Mouse (Mus musculus) forebrain, postnatal 0 days (tissue): ENCODE data around the gene Car10. TPM values are rescaled to one million over a fixed set of nuclear protein-coding genes. Genes with fewer than 3 reads are reported as not detected.

Source experiments
- ATAC-seq: fragments of 200-750 bp; cut with Nextera tagmentation; 2 replicates; pipeline ENCODE4 v1.8.0; 2017; ENCODE audit warnings: mild to moderate bottlenecking, moderate library complexity
- DNase-seq: peaks from one replicate; pipeline ENCODE4 v3.0.0-alpha.2; 2015
- H3K27ac ChIP-seq: fragments of 300-500 bp; sonication (generic); 2 replicates; pipeline ENCODE4 v1.5.1; 2014; ENCODE audit warnings: low read depth, mild to moderate bottlenecking, antibody characterized with exemption, low read length, moderate library complexity, mixed read lengths
- H3K27me3 ChIP-seq: fragments of 300-500 bp; sonication (generic); 2 replicates; pipeline ENCODE4 v1.6.1; 2014; ENCODE audit warnings: mild to moderate bottlenecking, low read length, mixed read lengths; ENCODE audit not compliant: insufficient read depth
- H3K36me3 ChIP-seq: fragments of 300-500 bp; sonication (generic); 2 replicates; pipeline ENCODE4 v1.6.1; 2014; ENCODE audit warnings: mild to moderate bottlenecking, moderate library complexity; ENCODE audit not compliant: insufficient read depth
- H3K4me1 ChIP-seq: fragments of 300-500 bp; sonication (generic); 2 replicates; pipeline ENCODE4 v1.6.1; 2014; ENCODE audit warnings: antibody characterized with exemption; ENCODE audit not compliant: insufficient read depth
- H3K4me2 ChIP-seq: fragments of 300-500 bp; sonication (generic); 2 replicates; pipeline ENCODE4 v1.6.1; 2014; ENCODE audit warnings: low read depth, mild to moderate bottlenecking, moderate library complexity
- H3K4me3 ChIP-seq: fragments of 300-500 bp; sonication (generic); 2 replicates; pipeline ENCODE4 v1.5.1; 2014; ENCODE audit warnings: low read depth, low read length, mixed read lengths
- H3K9ac ChIP-seq: fragments of 300-500 bp; sonication (generic); 2 replicates; pipeline ENCODE4 v1.6.1; 2014; ENCODE audit warnings: mild to moderate bottlenecking
- H3K9me3 ChIP-seq: fragments of 300-500 bp; sonication (generic); 2 replicates; pipeline ENCODE4 v1.6.1; 2016; ENCODE audit warnings: low read length
- CTCF ChIP-seq: sonication (generic); IDR thresholded peaks from 2 replicates; pipeline ENCODE4 v1.5.1; 2016; ENCODE audit warnings: antibody characterized with exemption, control low read depth, low read depth
- WGBS: fragments of 180-500 bp; shearing (Covaris S2); extraction: QIAGEN DNeasy Blood & Tissue Kit; methylation state at CpG from one replicate; pipeline ENCODE4 v1.1.7; 2014; 5-methylcytosine and 5-hydroxymethylcytosine counted together
- polyA plus RNA-seq: library from polyadenylated mRNA; unstranded; fragments of >200 nt; fragmentation: Nextera tagmentation; extraction: Ambion mirVana; gene quantifications from 2 replicates; pipeline ENCODE4 v1.2.1, GENCODE M21; 2015
- total RNA-seq: library from RNA; depleted of rRNA; stranded (reverse); fragments of >200 nt; gene quantifications from 2 replicates; pipeline ENCODE4 v1.2.3, GENCODE M21; 2014

The Car10 gene
- total and polyA plus RNA-seq, 2 experiments from 2014 or later: 25.6 to 34.6 TPM

GRCm38 (mm10) chr11:93434997-93435915 lies 337.4 kb downstream of the Car10 start:
- no peak for TF ChIP-seq CTCF
- H3K27ac ChIP-seq: no peak overlapping the region
- H3K36me3 ChIP-seq: no peaks in the 10 kb centered on the region
- 52% methylated on average over 4 of the region's 4 CpGs for WGBS
- no peaks in the 10 kb centered on the region for H3K4me1 ChIP-seq
- no peak for DNase-seq
- no peaks in the 10 kb centered on the region for H3K9me3 ChIP-seq
- no peak overlapping the region for H3K4me3 ChIP-seq
- H3K4me2 ChIP-seq: no peak overlapping the region
- H3K9ac ChIP-seq: no peak overlapping the region
- ATAC-seq: no peak
- no peaks in the 10 kb centered on the region for H3K27me3 ChIP-seq

DNA sequence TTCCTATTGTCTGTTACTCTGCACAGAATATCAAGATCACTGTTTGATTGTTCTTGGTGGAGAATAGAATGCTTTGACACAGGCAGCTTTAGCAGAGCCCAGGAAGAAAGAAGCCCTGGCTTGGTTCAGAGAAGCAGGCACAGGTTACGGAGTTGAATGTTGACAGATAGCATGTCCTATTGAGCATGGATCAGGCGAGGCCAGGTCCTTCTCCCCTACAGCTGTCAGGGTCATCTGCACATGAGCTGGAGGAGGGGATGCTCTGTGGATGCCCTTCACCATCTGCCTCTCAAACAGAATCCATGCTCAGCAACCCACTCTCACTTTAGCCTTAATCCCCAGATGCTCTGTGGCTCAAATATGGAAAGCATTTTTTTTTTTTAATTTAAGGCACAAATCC lies 339.1 kb downstream of the Car10 start:
- no peaks in the 10 kb centered on the region for H3K36me3 ChIP-seq
- no peak overlapping the region for H3K4me3 ChIP-seq
- no peak overlapping the region for H3K27ac ChIP-seq
- ATAC-seq (no peak), DNase-seq (no peak)
- no peak for TF ChIP-seq CTCF
- no peaks in the 10 kb centered on the region for H3K4me1 ChIP-seq
- WGBS: 59% methylated on average over 2 of the region's 2 CpGs
- no peaks in the 10 kb centered on the region for H3K9me3 ChIP-seq
- H3K4me2 ChIP-seq: no peak overlapping the region
- no peaks in the 10 kb centered on the region for H3K27me3 ChIP-seq
- H3K9ac ChIP-seq: no peak overlapping the region

DNA sequence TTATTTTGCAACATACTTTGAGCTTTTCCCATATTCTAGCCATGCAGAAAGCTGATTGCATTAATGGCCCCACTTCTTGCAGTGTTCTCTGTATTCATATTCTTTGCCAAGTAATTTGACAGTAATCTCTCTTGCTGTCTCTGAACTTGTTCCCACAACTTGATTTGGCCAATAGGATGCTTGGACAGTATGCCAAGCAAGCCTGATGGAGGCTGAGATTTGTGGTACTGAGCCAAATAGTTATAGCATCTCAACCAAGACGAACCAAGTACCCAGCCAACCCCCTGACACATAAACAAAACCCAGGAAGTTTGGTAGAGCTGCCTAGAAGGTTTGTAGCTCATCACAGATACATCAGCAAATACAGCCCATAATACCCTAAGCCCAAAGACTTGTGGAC lies 342.6 kb downstream of the Car10 start:
- H3K4me2 ChIP-seq: no peak overlapping the region
- TF ChIP-seq CTCF: no peak
- ATAC-seq (no peak), DNase-seq (no peak)
- no peak overlapping the region for H3K4me3 ChIP-seq
- no peaks in the 10 kb centered on the region for H3K36me3 ChIP-seq
- WGBS: 33% methylated on average over 1 of the region's 1 CpGs
- H3K9ac ChIP-seq: no peak overlapping the region
- H3K27me3 ChIP-seq: no peaks in the 10 kb centered on the region
- H3K4me1 ChIP-seq: no peaks in the 10 kb centered on the region
- no peak overlapping the region for H3K27ac ChIP-seq
- H3K9me3 ChIP-seq: no peaks in the 10 kb centered on the region

DNA sequence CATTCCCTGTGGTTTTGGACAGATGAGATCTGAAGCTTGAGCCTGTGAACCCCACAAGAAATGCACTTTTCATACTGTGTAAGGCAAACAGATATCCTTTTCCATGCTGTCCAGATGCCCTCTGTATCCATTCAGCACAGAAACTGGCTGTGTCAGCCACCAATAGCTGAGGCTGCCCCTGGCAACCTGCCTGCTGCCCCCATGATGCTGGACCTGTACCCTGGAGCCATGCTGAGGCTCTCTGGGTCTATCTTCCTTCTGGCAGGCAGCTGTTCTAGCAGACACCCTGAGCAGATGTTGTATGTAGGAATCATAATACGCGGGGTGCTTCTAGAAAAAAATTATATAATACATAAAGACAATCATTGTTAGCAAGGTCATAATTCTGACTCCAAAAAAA lies 345.9 kb downstream of the Car10 start:
- no peaks in the 10 kb centered on the region for H3K36me3 ChIP-seq
- H3K9me3 ChIP-seq: no peaks in the 10 kb centered on the region
- DNase-seq (no peak), ATAC-seq (no peak)
- no peaks in the 10 kb centered on the region for H3K4me1 ChIP-seq
- 90% methylated on average over 2 of the region's 2 CpGs for WGBS
- H3K4me2 ChIP-seq: no peak overlapping the region
- no peak for TF ChIP-seq CTCF
- H3K9ac ChIP-seq: no peak overlapping the region
- no peak overlapping the region for H3K4me3 ChIP-seq
- H3K27ac ChIP-seq: no peak overlapping the region
- no peaks in the 10 kb centered on the region for H3K27me3 ChIP-seq

GRCm38 (mm10) chr11:93444741-93445140 lies 346.9 kb downstream of the Car10 start:
- no peaks in the 10 kb centered on the region for H3K9me3 ChIP-seq
- H3K4me1 ChIP-seq: no peaks in the 10 kb centered on the region
- H3K4me2 ChIP-seq: no peak overlapping the region
- no peaks in the 10 kb centered on the region for H3K36me3 ChIP-seq
- DNase-seq: no peak
- TF ChIP-seq CTCF: no peak
- H3K27ac ChIP-seq: no peak overlapping the region
- no peaks in the 10 kb centered on the region for H3K27me3 ChIP-seq
- H3K9ac ChIP-seq: no peak overlapping the region
- no peak for ATAC-seq
- no peak overlapping the region for H3K4me3 ChIP-seq
- WGBS: 84% methylated on average over 8 of the region's 8 CpGs

- TF ChIP-seq CTCF: no peak
- H3K4me2 ChIP-seq: no peak overlapping the region
- WGBS: 37% methylated on average over 3 of the region's 3 CpGs
- DNase-seq: no peak
- H3K9me3 ChIP-seq: no peaks in the 10 kb centered on the region
- no peaks in the 10 kb centered on the region for H3K36me3 ChIP-seq
- no peak overlapping the region for H3K9ac ChIP-seq
- H3K27me3 ChIP-seq: no peaks in the 10 kb centered on the region
- H3K27ac ChIP-seq: no peak overlapping the region
- no peaks in the 10 kb centered on the region for H3K4me1 ChIP-seq
- no peak for ATAC-seq
- no peak overlapping the region for H3K4me3 ChIP-seq
Measured at GRCm38 (mm10) chr11:93447566-93447965, 349.7 kb downstream of the Car10 start.

DNA sequence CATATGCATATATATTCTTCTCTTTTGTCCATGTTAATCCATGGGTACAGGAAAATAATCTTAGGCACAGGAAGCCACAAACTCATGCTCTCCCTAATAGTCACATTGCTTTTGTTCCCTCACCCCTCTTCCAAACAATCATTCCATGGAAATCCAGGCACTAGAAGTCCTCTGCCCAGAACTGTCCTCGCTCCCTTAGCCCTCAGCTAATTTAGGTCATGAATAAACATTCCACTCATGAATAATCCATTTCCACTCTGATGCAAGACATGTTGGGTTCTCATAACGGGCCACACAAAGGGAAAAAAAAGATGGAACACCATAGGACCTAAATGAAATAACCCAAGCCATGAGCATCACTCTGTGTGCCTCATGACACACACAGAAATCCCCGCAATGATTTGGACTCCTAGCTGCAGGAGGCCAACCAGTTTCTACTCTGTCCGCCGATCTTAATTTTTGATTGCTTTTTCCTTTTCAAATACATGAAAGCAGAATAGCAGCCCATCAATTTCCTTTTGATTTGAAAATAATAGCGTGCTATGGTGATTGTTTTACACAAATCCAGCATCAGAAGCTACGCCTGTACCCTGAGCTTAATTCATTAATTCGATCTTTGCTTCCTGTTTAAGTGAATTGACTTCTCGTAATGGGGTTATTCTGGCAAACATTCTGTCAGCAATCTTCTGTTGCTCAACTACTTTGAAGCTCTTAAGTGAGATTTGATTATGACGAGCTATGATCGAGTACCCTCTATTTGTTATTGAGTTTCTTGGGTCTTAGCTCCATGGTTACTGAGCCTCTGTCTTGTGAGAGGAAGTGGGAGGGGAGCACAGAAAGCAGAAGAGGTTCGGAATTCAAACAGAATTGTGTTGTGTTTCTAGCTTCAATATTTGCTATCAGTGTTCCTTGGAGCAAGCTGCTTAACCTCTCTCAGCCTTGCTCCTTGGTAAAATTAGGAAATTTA lies 350.7 kb downstream of the Car10 start:
- WGBS: 50% methylated on average over 12 of the region's 12 CpGs
- Histone ChIP-seq H3K4me3 (no peak overlapping the region), H3K36me3 (no peaks in the 10 kb centered on the region), H3K9me3 (no peaks in the 10 kb centered on the region), H3K4me1 (no peaks in the 10 kb centered on the region), H3K9ac (no peak overlapping the region), H3K27ac (no peak overlapping the region), H3K4me2 (no peak overlapping the region), H3K27me3 (no peaks in the 10 kb centered on the region)
- ATAC-seq (no peak; the same call in 1 of the 2 replicates), DNase-seq (no peak)
- no peak for TF ChIP-seq CTCF
